Mouse (Mus musculus): Measurements from ENCODE around the gene Hoxc9. TPM values are rescaled to one million over a fixed set of nuclear protein-coding genes. Genes with fewer than 3 reads are reported as not detected.

The Hoxc9 gene
- polyA plus RNA-seq, 1 experiment from 2014 or later = 0.49 TPM

GRCm38 (mm10) chr15:102942739-102943467 is 33.3 kb upstream of the Hoxc9 start:
- no peak overlapping the region for H3K9ac ChIP-seq (ENCODE audit: low read depth, low read length)

GRCm38 (mm10) chr15:102943468-102943813 is 32.8 kb upstream of the Hoxc9 start:
- Histone ChIP-seq H3K9me3 (ENCODE audit: control insufficient read depth, low read length) (no peaks in the 10 kb centered on the region), H3K27ac (ENCODE audit: low read depth, low read length) (no peak overlapping the region), H3K36me3 (ENCODE audit: control insufficient read depth, insufficient read depth, low read length) (no peaks in the 10 kb centered on the region), H3K27me3 (replicated peaks; ENCODE audit: control insufficient read depth, insufficient read depth, low read length) (peaks cover 98% of the 10 kb centered on the region), H3K4me3 (ENCODE audit: low read depth, low read length) (no peak overlapping the region), H3K9ac (ENCODE audit: low read depth, low read length) (no peak overlapping the region), H3K4me1 (replicated peaks; ENCODE audit: control insufficient read depth, insufficient read depth, low read length) (no peaks in the 10 kb centered on the region), H3K4me2 (no peak overlapping the region)
- DNase-seq (ENCODE audit: low spot score) = no peak
- 7% methylated on average over 5 of the region's 5 CpGs for WGBS
- ATAC-seq (replicated peaks; ENCODE audit: low FRiP score) = no peak

More at GRCm38 (mm10) chr15:102942739-102943467, 33.3 kb upstream of the Hoxc9 start:
- no peak overlapping the region for H3K4me2 ChIP-seq
- no peak for ATAC-seq (replicated peaks; ENCODE audit: low FRiP score)
- H3K9me3 ChIP-seq (ENCODE audit: control insufficient read depth, low read length) = no peaks in the 10 kb centered on the region
- WGBS = 2% methylated on average over 52 of the region's 53 CpGs
- no peak overlapping the region for H3K27ac ChIP-seq (ENCODE audit: low read depth, low read length)
- no peak for DNase-seq (ENCODE audit: low spot score)
- no peaks in the 10 kb centered on the region for H3K4me1 ChIP-seq (replicated peaks; ENCODE audit: control insufficient read depth, insufficient read depth, low read length)
- H3K36me3 ChIP-seq (ENCODE audit: control insufficient read depth, insufficient read depth, low read length) = no peaks in the 10 kb centered on the region
- H3K27me3 ChIP-seq (replicated peaks; ENCODE audit: control insufficient read depth, insufficient read depth, low read length) = peaks cover 98% of the 10 kb centered on the region
- H3K4me3 ChIP-seq (ENCODE audit: low read depth, low read length) = no peak overlapping the region

GRCm38 (mm10) chr15:102945185-102946077 is 30.8 kb upstream of the Hoxc9 start:
- 15% methylated on average over 22 of the region's 22 CpGs for WGBS
- no peaks in the 10 kb centered on the region for H3K4me1 ChIP-seq (replicated peaks; ENCODE audit: control insufficient read depth, insufficient read depth, low read length)
- no peak for DNase-seq (ENCODE audit: low spot score)
- H3K9me3 ChIP-seq (ENCODE audit: control insufficient read depth, low read length) = no peaks in the 10 kb centered on the region
- no peak for ATAC-seq (replicated peaks; ENCODE audit: low FRiP score)
- H3K4me3 ChIP-seq (ENCODE audit: low read depth, low read length) = no peak overlapping the region
- H3K27me3 ChIP-seq (replicated peaks; ENCODE audit: control insufficient read depth, insufficient read depth, low read length) = peaks cover 98% of the 10 kb centered on the region
- no peak overlapping the region for H3K9ac ChIP-seq (ENCODE audit: low read depth, low read length)
- H3K36me3 ChIP-seq (ENCODE audit: control insufficient read depth, insufficient read depth, low read length) = no peaks in the 10 kb centered on the region
- H3K4me2 ChIP-seq = no peak overlapping the region
- H3K27ac ChIP-seq (ENCODE audit: low read depth, low read length) = no peak overlapping the region

- 2% methylated on average over 9 of the region's 9 CpGs for WGBS
- DNase-seq (ENCODE audit: low spot score) (no peak), ATAC-seq (replicated peaks; ENCODE audit: low FRiP score) (no peak)
- H3K4me1 ChIP-seq (replicated peaks; ENCODE audit: control insufficient read depth, insufficient read depth, low read length) = no peaks in the 10 kb centered on the region
- H3K4me2 ChIP-seq = no peak overlapping the region
- no peak overlapping the region for H3K9ac ChIP-seq (ENCODE audit: low read depth, low read length)
- no peak overlapping the region for H3K27ac ChIP-seq (ENCODE audit: low read depth, low read length)
- no peaks in the 10 kb centered on the region for H3K36me3 ChIP-seq (ENCODE audit: control insufficient read depth, insufficient read depth, low read length)
- H3K4me3 ChIP-seq (ENCODE audit: low read depth, low read length) = no peak overlapping the region
- H3K27me3 ChIP-seq (replicated peaks; ENCODE audit: control insufficient read depth, insufficient read depth, low read length) = peaks cover 98% of the 10 kb centered on the region
- H3K9me3 ChIP-seq (ENCODE audit: control insufficient read depth, low read length) = no peaks in the 10 kb centered on the region
These were observed 29.0 kb upstream of the Hoxc9 start for GRCm38 (mm10) chr15:102947276-102947675.

GRCm38 (mm10) chr15:102948842-102949241 is 27.4 kb upstream of the Hoxc9 start:
- no peak overlapping the region for H3K9ac ChIP-seq (ENCODE audit: low read depth, low read length)
- WGBS = 19% methylated on average over 2 of the region's 2 CpGs

GRCm38 (mm10) chr15:102949696-102950095 is 26.5 kb upstream of the Hoxc9 start:
- Histone ChIP-seq H3K9ac (ENCODE audit: low read depth, low read length) (no peak overlapping the region), H3K9me3 (ENCODE audit: control insufficient read depth, low read length) (no peaks in the 10 kb centered on the region), H3K4me1 (replicated peaks; ENCODE audit: control insufficient read depth, insufficient read depth, low read length) (no peaks in the 10 kb centered on the region), H3K4me2 (no peak overlapping the region), H3K4me3 (ENCODE audit: low read depth, low read length) (no peak overlapping the region), H3K36me3 (ENCODE audit: control insufficient read depth, insufficient read depth, low read length) (no peaks in the 10 kb centered on the region), H3K27ac (ENCODE audit: low read depth, low read length) (no peak overlapping the region), H3K27me3 (replicated peaks; ENCODE audit: control insufficient read depth, insufficient read depth, low read length) (peaks cover 100% of the 10 kb centered on the region)
- no peak for ATAC-seq (replicated peaks; ENCODE audit: low FRiP score)
- 4% methylated on average over 20 of the region's 20 CpGs for WGBS
- DNase-seq (ENCODE audit: low spot score) = no peak

More at GRCm38 (mm10) chr15:102948842-102949241, 27.4 kb upstream of the Hoxc9 start:
- no peak for ATAC-seq (replicated peaks; ENCODE audit: low FRiP score)
- Histone ChIP-seq H3K9me3 (ENCODE audit: control insufficient read depth, low read length) (no peaks in the 10 kb centered on the region), H3K36me3 (ENCODE audit: control insufficient read depth, insufficient read depth, low read length) (no peaks in the 10 kb centered on the region), H3K4me2 (no peak overlapping the region), H3K27ac (ENCODE audit: low read depth, low read length) (no peak overlapping the region), H3K4me1 (replicated peaks; ENCODE audit: control insufficient read depth, insufficient read depth, low read length) (no peaks in the 10 kb centered on the region), H3K27me3 (replicated peaks; ENCODE audit: control insufficient read depth, insufficient read depth, low read length) (peaks cover 98% of the 10 kb centered on the region), H3K4me3 (ENCODE audit: low read depth, low read length) (no peak overlapping the region)
- no peak for DNase-seq (ENCODE audit: low spot score)

- no peak overlapping the region for H3K4me3 ChIP-seq (ENCODE audit: low read depth, low read length)
- no peak overlapping the region for H3K9ac ChIP-seq (ENCODE audit: low read depth, low read length)
- WGBS = 15% methylated on average over 2 of the region's 2 CpGs
- H3K9me3 ChIP-seq (ENCODE audit: control insufficient read depth, low read length) = no peaks in the 10 kb centered on the region
- no peak overlapping the region for H3K4me2 ChIP-seq
- H3K4me1 ChIP-seq (replicated peaks; ENCODE audit: control insufficient read depth, insufficient read depth, low read length) = no peaks in the 10 kb centered on the region
- H3K27ac ChIP-seq (ENCODE audit: low read depth, low read length) = no peak overlapping the region
- DNase-seq (ENCODE audit: low spot score) = no peak
- H3K27me3 ChIP-seq (replicated peaks; ENCODE audit: control insufficient read depth, insufficient read depth, low read length) = peaks cover 100% of the 10 kb centered on the region
- H3K36me3 ChIP-seq (ENCODE audit: control insufficient read depth, insufficient read depth, low read length) = no peaks in the 10 kb centered on the region
- ATAC-seq (replicated peaks; ENCODE audit: low FRiP score) = no peak
These were observed 25.4 kb upstream of the Hoxc9 start for GRCm38 (mm10) chr15:102950877-102951276.

GRCm38 (mm10) chr15:102953561-102953960 is 22.7 kb upstream of the Hoxc9 start:
- ATAC-seq (replicated peaks; ENCODE audit: low FRiP score) (no peak), DNase-seq (ENCODE audit: low spot score) (no peak)
- Histone ChIP-seq H3K4me1 (replicated peaks; ENCODE audit: control insufficient read depth, insufficient read depth, low read length) (no peaks in the 10 kb centered on the region), H3K9me3 (ENCODE audit: control insufficient read depth, low read length) (no peaks in the 10 kb centered on the region), H3K36me3 (ENCODE audit: control insufficient read depth, insufficient read depth, low read length) (no peaks in the 10 kb centered on the region), H3K4me3 (ENCODE audit: low read depth, low read length) (no peak overlapping the region), H3K4me2 (no peak overlapping the region), H3K9ac (ENCODE audit: low read depth, low read length) (no peak overlapping the region), H3K27ac (ENCODE audit: low read depth, low read length) (no peak overlapping the region), H3K27me3 (replicated peaks; ENCODE audit: control insufficient read depth, insufficient read depth, low read length) (peaks cover 100% of the 10 kb centered on the region)
- 7% methylated on average over 6 of the region's 6 CpGs for WGBS
